Mouse (Mus musculus) small intestine, adult 10 weeks (tissue): ENCODE results near the gene Kif15. TPM values are rescaled to one million over a fixed set of nuclear protein-coding genes. Genes with fewer than 3 reads are reported as not detected.

Experiments used
- polyA plus RNA-seq: library from polyadenylated mRNA; stranded (reverse); fragments of 350-450 nt; fragmentation: Illumina TruSeq; extraction: RNeasy Lipid Tissue Mini Kit (QIAGEN cat#74804); gene quantifications from one replicate; pipeline ENCODE4 v1.2.3, GENCODE M21; 2014; ENCODE audit warnings: low replicate concordance

The Kif15 gene
- polyA plus RNA-seq = 58.2 TPM

GRCm38 (mm10) chr9:122950643-122951475 lies at the start of gene Kif15, which contains the start of gene 1110059G10Rik:
Kif15 (plus strand) TSS chr9:122951046.
1110059G10Rik (minus strand) TSS chr9:122951000.

GRCm38 (mm10) chr9:122922936-122923381 lies 27.9 kb upstream of the Kif15 start, which contains the start of gene Zfp105:
Zfp105 (plus strand) TSS chr9:122923072.

GRCm38 (mm10) chr9:123020995-123021631 lies 70.3 kb downstream of the Kif15 start, which contains the start of gene Tmem42:
Tmem42 (plus strand) TSS chr9:123021326.

GRCm38 (mm10) chr9:123034426-123034825 lies 83.6 kb downstream of the Kif15 start, which contains the start of gene Tgm4:
Tgm4 (plus strand) TSS chr9:123034726.

Other genes starting within 250 kb of the Kif15 start
- 0.22 TPM for gene Topaz1, start 203.7 kb upstream of the Kif15 start, polyA plus RNA-seq
- gene Tcaim, start 145.5 kb upstream of the Kif15 start, polyA plus RNA-seq = 11.8 TPM
- not detected for gene Gm35549, start 107.0 kb upstream of the Kif15 start, polyA plus RNA-seq
- 134 TPM for gene Zfp445, start 85.0 kb upstream of the Kif15 start, polyA plus RNA-seq
- 22.1 TPM for gene Zkscan7, start 65.4 kb upstream of the Kif15 start, polyA plus RNA-seq
- gene Zfp105, start 28.0 kb upstream of the Kif15 start, polyA plus RNA-seq = 1.8 TPM
- gene 1110059G10Rik, start within 50 bp of the Kif15 start, polyA plus RNA-seq = 160 TPM
- 7.7 TPM for gene Tmem42, start 70.3 kb downstream of the Kif15 start, polyA plus RNA-seq
- not detected for gene Tgm4, start 83.7 kb downstream of the Kif15 start, polyA plus RNA-seq
- gene Zdhhc3, start 162.2 kb downstream of the Kif15 start, polyA plus RNA-seq = 37.4 TPM
- gene Exosc7, start 162.2 kb downstream of the Kif15 start, polyA plus RNA-seq = 15.6 TPM
- not detected for gene Clec3b, start 199.9 kb downstream of the Kif15 start, polyA plus RNA-seq